Mouse (Mus musculus): Measurements from ENCODE around the gene Mpst.

DNA sequence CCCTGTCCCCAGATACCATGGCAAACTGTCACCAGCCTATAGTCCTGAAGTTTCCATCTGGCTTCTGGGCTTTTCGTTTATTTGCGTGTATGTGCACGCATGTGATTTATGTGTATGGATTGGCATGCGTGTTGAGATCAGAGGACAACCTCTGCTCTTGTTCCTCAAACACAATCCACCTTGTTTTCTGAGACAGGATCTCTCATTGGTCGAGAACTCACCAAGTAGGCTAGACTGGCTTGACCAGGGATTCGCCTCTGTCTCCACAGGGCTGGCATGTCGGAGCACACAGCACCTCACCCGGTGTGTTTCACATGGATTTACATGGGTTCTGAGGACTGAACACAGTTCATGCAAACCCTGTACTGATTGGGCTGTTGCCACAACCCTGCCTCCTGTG lies 7.9 kb downstream of the Mpst start:
- TF ChIP-seq POLR2A (IDR thresholded peaks at IDR 0.05; ENCODE audit: low read depth, low read length) (no peak), CTCF (IDR thresholded peaks at IDR 0.05; ENCODE audit: borderline replicate concordance, insufficient read depth, low read length) (no peak)
